Mouse (Mus musculus) NIH3T3 (cell line): ENCODE measurements around the gene Ntrk1.

Experiments
- DNase-seq: peaks from one replicate; pipeline ENCODE4 v3.0.0-alpha.2; 2012; ENCODE audit warnings: low read depth

The Ntrk1 gene

DNA sequence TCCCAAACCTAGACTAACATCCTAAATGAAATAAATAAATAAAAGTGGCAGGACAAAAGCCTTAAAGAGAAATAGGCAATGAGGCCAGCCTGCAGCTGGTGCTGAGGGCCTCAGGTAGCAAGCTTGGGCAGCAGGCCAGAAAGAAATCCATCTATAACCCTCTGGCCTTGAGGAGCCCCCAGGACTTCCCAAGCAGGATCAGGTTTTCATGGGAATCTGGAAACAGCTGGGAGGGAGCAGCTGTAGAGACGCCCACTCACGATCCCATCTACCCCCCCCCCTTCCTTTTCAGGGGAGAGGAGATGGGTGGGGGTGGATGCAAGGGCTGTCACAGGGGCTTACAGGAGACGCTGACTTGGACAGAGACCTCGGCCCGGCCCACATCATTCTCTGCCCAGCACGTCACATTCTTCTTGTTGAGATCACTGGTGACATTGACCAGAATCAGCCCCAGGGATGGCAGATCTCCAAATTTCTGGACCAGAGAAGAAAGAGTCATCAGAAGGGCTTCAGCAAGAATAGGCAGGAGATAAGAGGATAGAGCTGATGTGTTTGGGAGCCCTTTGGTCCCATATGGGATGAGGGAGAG, 9.2 kb downstream of the Ntrk1 start:
- DNase-seq = peak; percentile 19

DNA sequence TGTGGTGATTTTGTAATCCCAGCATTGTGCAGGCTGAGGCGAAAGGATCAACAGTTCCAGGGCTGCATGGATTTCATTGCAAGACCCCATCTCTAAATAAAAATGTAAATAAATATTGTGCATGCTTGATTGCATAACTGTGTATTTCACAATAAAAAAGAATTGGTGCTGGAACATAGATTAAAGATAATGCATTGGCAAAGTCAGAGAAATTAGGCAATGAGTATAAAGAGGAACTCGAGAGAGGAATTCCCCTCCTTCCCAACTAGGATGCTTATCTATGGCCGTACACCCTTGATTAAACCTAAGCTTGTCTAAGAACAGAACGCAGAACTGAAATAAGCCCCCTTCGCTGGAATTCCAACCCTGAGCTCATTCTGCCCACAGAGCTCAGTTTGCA, 9.8 kb downstream of the Ntrk1 start:
- no peak for DNase-seq

DNA sequence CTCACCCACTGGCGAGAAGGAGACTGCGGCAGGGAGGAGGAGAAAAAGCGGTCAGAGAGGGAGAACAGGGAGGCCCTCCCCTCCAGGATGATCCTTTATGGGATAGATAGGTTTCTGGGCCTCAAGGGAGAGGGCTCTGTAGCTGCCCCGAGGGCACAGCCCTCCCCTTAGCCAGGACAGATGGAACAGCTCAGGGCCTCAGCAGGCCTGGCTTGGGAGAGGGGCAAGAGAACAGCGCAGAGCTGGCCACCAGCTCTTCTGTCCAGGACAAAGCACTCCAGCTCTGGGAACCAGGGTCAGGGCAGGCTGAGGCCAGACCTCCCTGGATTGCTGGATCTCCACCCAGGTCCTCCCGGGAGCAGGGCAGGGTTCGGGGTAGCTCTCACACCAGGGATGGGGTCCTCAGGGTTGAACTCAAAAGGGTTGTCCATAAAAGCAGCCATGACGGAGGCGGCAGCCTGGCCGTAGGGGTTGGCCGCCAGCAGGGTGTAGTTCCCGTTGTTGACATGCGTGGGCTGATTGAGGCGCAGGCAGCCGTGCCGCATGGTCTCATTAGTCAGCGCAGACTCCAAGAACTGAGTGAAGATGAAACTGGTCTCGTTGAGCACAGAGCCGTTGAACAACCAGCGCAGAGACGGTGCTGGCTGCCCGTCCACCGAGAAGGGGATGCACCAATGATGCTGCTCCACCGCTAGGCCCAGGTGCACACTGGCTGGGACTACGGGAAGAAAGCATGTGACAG, 11.5 kb downstream of the Ntrk1 start:
- DNase-seq = no peak

DNA sequence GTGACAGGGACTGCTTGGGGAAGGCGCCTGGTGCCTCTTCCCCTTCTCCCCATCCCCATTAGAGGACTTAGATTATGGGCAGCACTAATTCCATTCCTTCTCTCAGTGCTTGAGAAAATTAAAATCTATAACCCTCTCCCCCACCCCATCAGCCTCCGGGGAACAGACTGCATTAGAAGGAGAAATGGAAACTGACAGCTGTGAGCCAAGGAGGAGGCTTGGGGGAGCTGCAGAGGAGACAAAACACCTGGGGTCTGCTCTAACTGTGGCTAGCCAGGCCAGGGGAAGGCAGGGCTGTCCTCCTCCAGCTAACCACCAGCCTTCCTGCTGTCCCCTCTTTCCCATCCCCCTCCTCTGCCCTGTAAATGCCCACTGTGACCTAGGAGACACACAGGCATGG, 15.9 kb downstream of the Ntrk1 start:
- no peak for DNase-seq

DNA sequence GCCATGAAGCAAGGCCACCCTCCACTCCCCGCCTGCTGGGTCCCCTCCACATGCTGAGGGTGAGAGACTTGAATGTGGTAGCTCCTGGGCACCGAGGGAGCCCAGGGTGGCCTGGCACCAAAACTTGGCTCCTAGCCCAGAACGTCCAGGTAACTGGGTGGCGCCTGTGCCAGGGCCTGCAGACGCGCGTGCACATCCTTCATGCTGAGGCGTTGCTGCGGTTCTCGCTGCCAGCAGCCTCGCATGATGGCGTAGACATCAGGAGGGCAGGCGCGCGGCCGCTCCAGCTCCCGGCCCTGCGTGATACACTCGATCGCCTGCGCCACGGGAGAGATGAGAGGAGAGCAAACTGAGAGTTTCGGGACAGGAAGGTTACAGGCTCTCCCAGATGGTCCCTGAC, 16.7 kb downstream of the Ntrk1 start:
- no peak for DNase-seq

DNA sequence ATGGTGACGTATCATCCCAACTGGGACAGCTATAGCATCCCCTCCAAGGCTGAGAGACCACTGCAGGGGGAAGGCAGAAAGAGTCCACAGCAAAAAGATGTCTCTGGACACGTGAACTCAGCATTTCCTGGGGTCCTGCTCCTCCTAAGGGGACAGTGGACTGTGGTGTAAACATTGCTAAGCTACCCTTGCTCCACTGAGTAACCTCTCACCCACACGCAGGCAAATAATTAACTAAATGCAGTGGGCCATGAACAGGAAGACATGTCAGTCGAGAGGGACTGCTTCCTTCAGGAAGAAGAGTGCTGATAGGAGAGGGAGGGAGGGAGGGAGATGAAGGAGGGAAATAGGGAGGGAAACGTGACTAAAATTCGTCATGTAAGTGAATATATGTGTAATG, 23.9 kb downstream of the Ntrk1 start:
- DNase-seq = no peak

DNA sequence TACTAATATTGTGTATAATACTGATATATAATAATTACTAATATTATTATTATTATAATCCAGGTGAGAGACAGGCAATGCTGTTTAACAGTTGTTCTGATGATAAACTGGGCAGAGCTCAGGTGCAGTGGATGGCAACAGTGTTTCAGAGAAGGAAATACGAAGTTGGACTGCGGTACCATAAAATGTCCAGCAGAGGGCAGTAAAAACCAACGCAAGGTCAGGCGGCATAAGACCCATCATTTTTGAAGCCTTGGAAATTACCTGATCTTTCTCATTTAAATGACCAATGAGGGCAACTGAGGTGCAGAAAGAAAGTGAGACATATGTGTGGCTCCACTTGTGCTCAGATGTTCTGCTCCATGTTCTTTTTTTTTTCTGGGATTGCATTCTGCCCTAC, 24.7 kb downstream of the Ntrk1 start:
- DNase-seq = peak; percentile 84

DNA sequence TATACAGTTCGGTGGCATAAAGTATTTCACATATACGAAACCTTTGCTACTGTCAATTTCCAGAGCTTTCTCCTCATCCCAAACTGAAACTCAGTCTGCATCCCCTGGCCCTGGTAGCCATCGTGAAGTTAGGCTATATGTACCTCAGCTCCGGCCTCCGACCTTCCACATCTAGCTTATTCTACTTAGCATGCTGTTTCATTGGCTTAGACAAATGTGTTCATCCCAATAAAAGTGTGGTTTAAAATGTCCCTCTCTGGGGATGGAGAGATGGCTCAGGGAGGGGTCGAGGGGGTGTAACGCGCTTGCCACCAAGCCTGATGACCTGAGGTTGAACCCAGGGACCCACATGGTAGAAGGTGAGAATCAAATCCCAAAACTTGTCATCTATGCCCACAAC, 25.5 kb downstream of the Ntrk1 start:
- no peak for DNase-seq

DNA sequence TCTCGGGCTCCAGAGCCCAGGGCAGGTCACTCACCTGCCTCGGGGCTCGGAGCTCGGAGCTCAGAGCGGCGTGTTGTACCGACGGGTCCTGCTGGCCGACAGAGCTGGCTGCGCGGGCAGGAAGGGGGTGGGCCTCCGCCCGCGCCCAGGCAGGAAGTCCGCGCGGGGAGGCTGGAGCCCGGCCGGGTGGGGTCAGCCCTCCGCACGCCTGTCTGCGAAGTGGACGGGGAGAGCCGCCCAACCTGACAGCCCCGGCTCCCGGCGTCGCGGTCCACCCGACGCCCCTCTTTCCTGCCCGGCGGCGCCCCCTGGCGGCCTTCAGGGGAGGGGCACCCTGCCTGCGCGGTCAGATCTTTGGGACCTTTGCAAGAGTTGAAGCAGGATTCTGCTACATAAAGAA, 26.1 kb downstream of the Ntrk1 start:
- peak; percentile 96 for DNase-seq

DNA sequence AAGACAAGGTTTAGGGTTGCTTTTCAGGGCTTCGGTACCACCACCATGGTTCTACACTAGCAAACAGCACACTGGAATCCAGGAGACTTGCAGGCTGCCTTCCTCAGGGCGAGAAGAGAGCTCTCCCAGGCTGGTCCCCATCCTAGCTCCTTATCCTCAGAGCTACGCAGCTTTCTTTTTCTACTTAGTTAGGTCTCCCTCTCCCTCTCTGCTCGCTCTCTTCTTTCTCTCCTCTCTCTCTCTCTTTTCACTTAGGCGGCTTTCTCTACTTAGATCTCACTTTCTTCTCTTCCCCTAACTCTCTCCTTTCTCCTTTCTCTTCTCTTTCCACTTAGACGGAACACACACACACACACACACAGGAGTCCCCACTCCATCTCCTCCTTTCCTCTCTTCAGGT, 26.5 kb downstream of the Ntrk1 start:
- peak; percentile 51 for DNase-seq

DNA sequence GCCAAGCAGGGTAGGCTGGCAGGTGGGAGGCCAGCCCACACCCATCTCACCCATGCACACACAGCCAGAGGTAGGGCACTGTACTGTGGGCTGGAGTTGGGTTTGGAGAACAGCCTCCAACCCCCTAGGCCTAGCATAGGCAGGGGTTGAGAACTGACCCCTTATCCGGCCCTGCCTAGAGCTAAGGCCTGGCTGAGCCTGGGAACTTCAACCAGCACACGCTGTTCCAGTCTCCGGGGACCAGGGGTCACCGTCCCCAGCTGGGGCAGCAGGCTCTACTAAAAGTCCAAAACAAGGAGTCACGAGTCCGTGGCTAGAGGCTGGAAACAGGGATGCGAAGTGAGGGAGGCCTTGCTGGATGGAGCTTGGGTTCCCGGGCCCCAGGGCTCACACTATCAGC, 27.2 kb downstream of the Ntrk1 start:
- DNase-seq = peak; percentile 40

DNA sequence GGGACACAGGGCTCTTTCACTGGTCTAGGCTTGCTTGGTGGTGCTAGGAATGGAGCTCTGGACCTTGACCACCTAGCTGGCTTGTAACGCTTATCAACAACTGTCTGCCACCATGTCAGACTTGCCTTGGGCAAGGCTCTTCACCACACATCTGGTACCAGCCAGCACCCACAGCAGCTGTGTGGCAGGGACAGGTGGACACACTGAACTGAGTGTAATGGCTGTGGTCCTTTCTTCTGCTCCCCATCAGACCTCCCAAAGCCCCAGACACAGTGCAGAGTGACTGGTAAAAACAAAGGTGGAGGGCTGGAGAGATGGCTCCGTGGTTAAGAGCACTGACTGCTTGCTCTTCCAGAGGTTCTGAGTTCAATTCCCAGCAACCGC, 28.7 kb downstream of the Ntrk1 start:
- DNase-seq = no peak

DNA sequence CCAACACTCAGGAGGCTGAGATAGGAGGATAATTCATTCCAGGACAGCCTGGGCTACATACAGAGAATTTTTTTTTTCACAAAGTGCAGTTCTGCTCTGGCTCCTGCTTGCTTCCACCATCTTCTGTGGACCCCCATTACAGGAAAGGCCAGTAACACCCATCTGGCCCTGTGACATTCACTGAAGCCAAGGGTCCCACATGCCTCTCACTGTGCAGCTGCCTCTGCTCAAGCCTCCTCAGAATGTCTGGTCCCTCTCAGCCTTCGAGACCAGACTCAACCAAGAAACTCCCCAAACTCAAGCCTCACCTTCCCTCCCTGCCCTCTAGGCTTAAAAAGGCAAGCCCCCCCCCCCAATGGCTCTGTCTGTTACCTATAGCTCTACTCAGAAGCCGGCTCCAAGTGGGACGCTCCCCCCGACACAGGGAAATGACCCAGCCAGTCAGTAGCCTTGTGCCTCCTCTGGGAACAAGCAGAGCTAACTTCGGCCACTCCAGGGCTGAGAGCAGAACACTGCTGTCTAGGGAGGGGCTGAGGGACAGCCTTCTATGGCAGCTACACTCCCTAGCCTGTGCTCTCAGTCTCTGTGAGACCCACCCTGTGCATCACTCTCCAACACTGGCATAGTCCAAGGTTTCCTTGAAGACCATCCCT, 29.2 kb downstream of the Ntrk1 start:
- DNase-seq = no peak

DNA sequence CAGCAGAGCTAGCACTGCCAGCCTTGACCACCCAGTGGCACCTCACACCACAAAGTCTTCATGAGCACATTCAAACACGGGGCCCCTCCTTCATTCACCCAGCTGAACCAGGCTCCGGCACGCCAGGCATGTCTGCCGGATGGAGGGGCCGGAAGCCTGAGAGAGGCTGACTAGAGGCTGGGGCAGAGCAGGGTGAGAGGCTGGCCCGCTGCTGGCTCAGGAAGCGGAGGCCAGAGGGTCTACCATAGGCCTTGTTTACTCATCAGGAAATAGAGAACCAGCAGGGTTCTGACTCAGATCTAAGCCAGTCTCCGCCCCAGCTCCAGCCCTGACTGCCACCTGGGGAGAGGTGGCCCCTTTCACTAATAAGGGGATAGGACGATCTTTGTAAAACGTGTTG, 29.9 kb downstream of the Ntrk1 start:
- DNase-seq = peak; percentile 72

DNA sequence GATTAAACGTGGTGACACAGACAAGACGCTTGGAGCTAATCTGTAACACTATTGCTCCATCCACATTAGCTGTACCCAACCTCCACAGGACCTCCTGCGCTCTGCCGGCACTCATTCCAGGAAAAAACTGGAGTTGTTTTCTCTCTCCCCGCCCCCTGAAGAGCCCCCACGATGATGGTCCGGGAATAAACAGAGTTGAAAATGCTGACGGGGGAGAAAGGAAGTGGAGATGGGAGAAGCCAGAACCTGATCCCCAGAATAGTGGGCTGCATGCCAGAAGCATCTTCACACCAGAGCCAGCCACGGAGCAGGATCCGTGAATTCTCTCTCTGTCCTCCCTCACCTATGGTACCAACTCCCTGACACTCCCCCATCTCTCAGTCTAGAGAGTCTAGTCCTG, 30.5 kb downstream of the Ntrk1 start:
- peak; percentile 78 for DNase-seq

DNA sequence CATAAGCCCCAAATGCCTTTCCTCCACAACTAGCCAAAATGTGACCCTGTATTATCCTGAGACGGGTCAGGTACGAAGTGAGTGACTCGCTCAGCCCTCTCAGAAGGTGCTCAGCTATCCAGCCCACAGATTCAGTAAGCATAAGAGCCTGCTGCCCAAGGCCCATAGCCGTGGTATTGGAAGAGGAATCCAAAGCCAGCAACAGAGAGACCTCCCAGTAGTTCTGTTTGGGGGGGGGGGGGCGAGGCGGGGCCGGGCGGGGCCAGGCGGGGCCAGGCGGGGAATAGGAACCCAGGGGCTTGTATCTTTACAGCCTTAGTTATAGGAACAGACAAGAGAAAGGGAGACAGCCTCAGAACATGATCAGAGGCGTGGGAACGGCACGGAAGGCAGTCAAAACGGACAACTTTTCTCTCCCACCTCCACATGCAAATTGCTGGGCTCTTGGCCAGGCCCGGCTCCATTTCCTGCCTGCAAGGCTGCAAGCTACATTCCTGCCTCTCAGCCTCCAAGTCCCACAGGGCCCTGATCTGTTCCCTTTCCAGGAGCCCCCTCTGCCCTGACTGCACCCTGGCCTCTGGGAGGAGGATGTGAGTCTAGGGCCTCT, 31.2 kb downstream of the Ntrk1 start:
- peak; percentile 89 for DNase-seq

DNA sequence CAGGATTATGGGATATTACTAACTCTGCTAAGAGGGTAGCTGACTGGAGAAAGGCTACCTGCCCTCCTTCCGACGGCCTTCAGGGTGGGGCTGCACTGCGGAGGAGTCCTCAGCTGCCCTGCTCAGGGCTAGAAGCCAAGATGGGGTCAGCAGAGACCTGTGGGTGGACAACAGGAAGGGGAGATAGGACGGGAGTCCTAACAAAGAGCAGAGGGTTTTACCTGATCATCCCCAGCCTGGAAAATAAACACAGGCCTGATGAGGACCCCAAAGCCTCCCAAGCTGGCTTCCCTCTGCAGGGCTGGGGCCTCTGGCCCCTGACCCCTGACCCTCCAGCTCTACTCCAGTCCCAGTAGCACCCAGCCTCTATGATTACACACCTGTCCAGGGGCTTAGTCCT, 31.8 kb downstream of the Ntrk1 start:
- no peak for DNase-seq

DNA sequence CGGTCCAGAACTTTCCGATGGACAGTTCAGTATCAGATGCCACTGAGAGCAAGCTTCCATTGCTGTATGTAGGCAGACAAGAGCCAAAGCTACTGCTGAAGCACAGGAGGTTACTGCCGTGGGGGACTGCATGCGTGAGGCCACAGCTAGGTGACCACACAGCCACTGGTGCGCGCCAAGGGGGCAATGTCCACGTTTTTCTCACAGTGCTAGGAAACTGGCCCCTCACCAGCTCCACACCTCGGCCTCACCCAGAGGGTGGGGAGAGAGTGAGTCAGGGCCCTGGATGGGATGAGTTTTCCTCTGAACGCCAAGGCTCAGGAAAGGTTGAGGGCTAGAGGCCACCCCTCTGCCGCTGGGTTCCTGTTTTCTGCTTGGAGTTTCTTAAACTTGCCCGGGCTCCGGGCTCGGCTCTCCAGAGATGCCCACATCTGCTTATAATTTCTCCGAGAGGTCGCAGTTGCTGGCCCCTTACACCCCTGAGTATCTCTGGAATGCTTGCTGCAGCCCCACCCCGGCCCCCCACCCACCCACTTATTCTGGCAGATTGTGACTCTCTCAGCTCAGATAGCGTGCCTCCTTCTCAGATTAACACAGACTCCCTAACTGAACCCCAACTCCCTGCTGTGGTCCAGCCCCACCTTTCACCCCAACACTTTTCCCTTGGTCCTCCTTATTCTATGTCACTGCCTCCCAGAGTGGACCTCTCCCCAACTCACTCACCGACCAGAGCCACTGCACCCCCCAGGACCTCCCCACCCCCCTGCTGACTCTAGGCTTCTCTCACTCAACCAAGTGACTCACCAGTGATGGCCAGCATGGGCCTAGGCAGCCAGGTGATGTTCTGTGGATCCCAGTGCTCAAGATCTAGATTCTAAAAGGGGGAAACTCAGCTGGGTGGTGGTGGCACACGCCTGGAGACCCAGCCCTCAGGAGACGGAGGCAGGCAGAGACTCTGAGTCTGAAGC, 33.3 kb downstream of the Ntrk1 start:
- DNase-seq = peak; percentile 80

DNA sequence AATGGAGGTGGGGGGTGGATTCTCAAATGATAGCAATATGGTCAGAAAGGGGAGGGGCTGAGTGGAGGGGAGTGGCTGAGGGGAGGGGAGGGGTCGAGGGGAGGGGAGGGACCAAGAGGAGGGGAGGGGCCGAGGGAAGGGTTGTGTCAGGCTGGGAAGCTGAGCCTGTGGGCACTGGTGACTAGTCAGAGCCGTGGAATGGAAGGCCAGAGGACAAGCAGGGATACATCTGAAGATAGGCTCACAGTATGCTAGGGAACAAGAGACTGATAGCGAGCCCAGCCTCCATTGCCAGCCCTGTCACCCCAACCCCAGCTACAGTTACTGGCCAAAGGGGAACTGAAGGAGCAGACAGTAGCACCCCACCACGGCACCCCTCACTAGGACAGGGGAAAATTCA, 36.3 kb downstream of the Ntrk1 start:
- DNase-seq = peak; percentile 82

DNA sequence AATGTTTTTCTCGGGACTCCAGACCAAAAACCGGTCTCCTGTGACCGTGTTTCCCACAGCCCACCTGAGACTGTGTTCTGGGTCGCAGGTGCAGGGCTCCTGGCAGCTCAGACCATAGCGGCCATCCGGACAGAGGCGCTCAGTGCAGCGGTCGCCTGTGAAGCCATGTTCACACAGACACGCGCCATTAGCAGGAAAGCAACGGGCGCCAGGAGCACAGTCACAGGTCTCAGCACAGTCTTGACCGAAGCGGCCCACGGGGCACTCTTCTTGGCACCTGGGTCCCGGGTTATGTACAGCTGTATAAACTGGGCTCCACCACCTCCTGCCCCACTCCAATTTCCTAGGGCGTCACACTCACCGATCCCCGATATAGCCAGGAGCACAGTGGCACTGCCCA, 38.5 kb downstream of the Ntrk1 start:
- no peak for DNase-seq

DNA sequence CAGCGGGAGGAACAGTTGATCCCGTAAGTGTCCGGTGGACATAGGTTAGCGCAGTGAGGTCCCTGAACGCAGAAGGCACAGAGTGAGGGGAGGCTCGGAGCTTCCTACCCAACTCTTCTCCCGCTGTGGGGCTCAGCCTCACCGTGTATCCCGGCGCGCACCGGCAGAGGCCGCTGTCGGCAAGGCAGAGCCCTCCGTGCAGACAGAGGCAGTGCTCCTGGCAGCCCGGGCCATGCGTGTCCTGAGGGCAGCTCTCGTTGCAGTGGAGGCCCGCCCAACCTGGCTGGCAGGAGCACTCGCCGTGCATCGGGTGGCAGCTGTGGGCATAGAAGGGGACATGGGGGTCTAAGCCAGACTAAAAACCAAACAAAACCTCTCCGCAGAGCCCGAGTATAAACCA, 39.0 kb downstream of the Ntrk1 start:
- DNase-seq = no peak

DNA sequence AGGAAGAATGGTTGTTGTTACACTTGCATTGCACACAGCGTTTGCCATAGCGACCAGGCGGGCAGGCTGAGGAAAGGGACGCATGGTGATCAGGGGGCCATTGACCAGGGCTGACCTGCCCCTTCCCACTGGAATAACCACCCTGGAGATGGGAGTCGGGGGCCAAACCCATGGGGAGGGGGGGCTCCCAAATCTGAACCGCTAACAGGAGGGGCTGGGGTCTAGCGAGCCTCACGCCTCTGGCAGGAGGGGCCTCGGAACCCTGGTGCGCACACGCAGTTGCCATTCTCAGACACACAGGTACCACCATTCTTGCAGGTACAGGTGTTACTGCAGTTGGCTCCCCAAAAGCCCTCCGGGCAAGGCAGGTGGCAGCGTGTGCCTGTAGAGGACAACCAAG, 41.1 kb downstream of the Ntrk1 start:
- no peak for DNase-seq
